Comparison of ENCODE assay signal across 8 mouse cellular contexts in the genomic region with DNA sequence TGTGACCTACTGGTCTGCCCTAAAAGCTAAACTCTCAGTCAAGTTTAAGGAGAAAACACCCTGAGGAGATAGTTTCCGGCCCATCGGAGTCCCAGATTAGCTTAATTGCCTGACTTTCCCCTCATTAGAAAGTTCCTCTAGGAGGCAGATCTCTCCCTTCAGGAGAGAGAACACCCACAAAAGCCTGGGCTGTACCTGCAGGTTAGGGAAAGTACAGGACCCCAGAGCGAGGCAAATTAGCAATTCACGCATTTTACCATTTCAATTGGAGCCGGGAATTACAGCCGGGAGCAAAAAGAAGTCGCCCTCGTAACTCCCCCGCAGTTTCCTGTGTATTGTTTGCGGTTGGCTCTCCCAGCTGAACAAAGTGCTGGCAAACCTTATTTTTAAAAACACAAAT. TPM values are rescaled to one million over a fixed set of nuclear protein-coding genes. Genes with fewer than 3 reads are reported as not detected.
DNase-seq lines count a peak whose midpoint lies in the region; ATAC-seq and TF ChIP-seq lines count a peak whose summit lies in the region.

No protein-coding gene starts in this region.

- no peak overlapping the region for H3K9ac ChIP-seq in forebrain, embryonic 16.5 days (replicated peaks; ENCODE audit: low read depth, low read length)
- no peak overlapping the region for H3K9ac ChIP-seq in hindbrain, embryonic 11.5 days (ENCODE audit: low read depth, low read length)
- peak overlapping the region; percentile 43 for H3K9ac ChIP-seq in midbrain, embryonic 12.5 days (replicated peaks)

- H3K4me1 ChIP-seq in forebrain, embryonic 10.5 days, result peaks cover 10% of the 10 kb centered on the region
- no peaks in the 10 kb centered on the region for H3K4me1 ChIP-seq in forebrain, embryonic 16.5 days (replicated peaks; ENCODE audit: control insufficient read depth, insufficient read depth, low read length)
- no peaks in the 10 kb centered on the region for H3K4me1 ChIP-seq in hindbrain, embryonic 11.5 days (replicated peaks; ENCODE audit: control insufficient read depth, insufficient read depth, low read length)
- peaks cover 10% of the 10 kb centered on the region for H3K4me1 ChIP-seq in midbrain, embryonic 12.5 days
- H3K4me1 ChIP-seq in cerebellum, adult 2 months (ENCODE audit: control insufficient read depth, insufficient read depth, low read length), result no peaks in the 10 kb centered on the region

- no peak for TF ChIP-seq CTCF in brain, embryonic 14.5 days (IDR thresholded peaks at IDR 0.05; ENCODE audit: borderline replicate concordance, extremely low read depth, insufficient read depth, insufficient read length)
- no peak for TF ChIP-seq CTCF in cerebellum, adult 2 months (IDR thresholded peaks at IDR 0.05; ENCODE audit: borderline replicate concordance, insufficient read depth, low read depth, low read length)

- ATAC-seq in forebrain, embryonic 16.5 days, result no peak
- no peak for ATAC-seq in hindbrain, embryonic 11.5 days (ENCODE audit: low FRiP score)
- ATAC-seq in midbrain, embryonic 12.5 days (ENCODE audit: low FRiP score, low read depth), result no peak

- WGBS in forebrain, embryonic 10.5 days, result 1% methylated on average over 10 of the region's 10 CpGs
- under 1% methylated on average over 10 of the region's 10 CpGs for WGBS in forebrain, embryonic 16.5 days
- under 1% methylated on average over 10 of the region's 10 CpGs for WGBS in hindbrain, embryonic 11.5 days
- WGBS in midbrain, embryonic 12.5 days, result 1% methylated on average over 10 of the region's 10 CpGs
- WGBS in cerebellum, adult 2 months, result 23% methylated on average over 10 of the region's 10 CpGs

- H3K27me3 ChIP-seq in forebrain, embryonic 10.5 days (ENCODE audit: poor library complexity, severe bottlenecking), result peaks cover 8% of the 10 kb centered on the region; the same call in 1 of the 2 replicates
- H3K27me3 ChIP-seq in forebrain, embryonic 16.5 days (replicated peaks; ENCODE audit: control insufficient read depth, insufficient read depth, low read length), result peaks cover 2% of the 10 kb centered on the region; the same call in 1 of the 2 replicates
- no peaks in the 10 kb centered on the region for H3K27me3 ChIP-seq in hindbrain, embryonic 11.5 days (ENCODE audit: control insufficient read depth, insufficient read depth, low read length)
- peaks cover 16% of the 10 kb centered on the region; the same call in 1 of the 2 replicates for H3K27me3 ChIP-seq in midbrain, embryonic 12.5 days
- no peaks in the 10 kb centered on the region for H3K27me3 ChIP-seq in cerebellum, adult 2 months (ENCODE audit: control insufficient read depth, insufficient read depth, low read length)

- peak; percentile 28 for DNase-seq in forebrain, embryonic 10.5 days (ENCODE audit: extremely low spot score, low spot score)
- DNase-seq in brain, embryonic 14.5 days (ENCODE audit: low read depth), result peak; percentile 14
- peak; percentile 17 for DNase-seq in hindbrain, embryonic 11.5 days (ENCODE audit: low spot score)
- DNase-seq in urinary bladder, postnatal 25 days (ENCODE audit: low spot score), result no peak
- DNase-seq in cerebellum, adult 2 months, result no peak
- DNase-seq in gastrocnemius, postnatal 4 days (ENCODE audit: low spot score in 2 of 2), result no peak

- H3K4me2 ChIP-seq in forebrain, embryonic 16.5 days (ENCODE audit: low read length), result no peak overlapping the region; the same call in 1 of the 2 replicates
- H3K4me2 ChIP-seq in hindbrain, embryonic 11.5 days (replicated peaks; ENCODE audit: low read depth, low read length), result peak overlapping the region; percentile 14; the same call in 1 of the 2 replicates
- peak overlapping the region; percentile 41 for H3K4me2 ChIP-seq in midbrain, embryonic 12.5 days (replicated peaks)

- H3K27ac ChIP-seq in forebrain, embryonic 10.5 days, result no peak overlapping the region
- no peak overlapping the region for H3K27ac ChIP-seq in forebrain, embryonic 16.5 days (ENCODE audit: low read length)
- no peak overlapping the region for H3K27ac ChIP-seq in hindbrain, embryonic 11.5 days (ENCODE audit: low read depth, low read length)
- H3K27ac ChIP-seq in midbrain, embryonic 12.5 days (replicated peaks), result no peak overlapping the region; the same call in 1 of the 2 replicates
- no peak overlapping the region for H3K27ac ChIP-seq in cerebellum, adult 2 months (ENCODE audit: insufficient read depth, low read length)

- no peaks in the 10 kb centered on the region for H3K9me3 ChIP-seq in forebrain, embryonic 10.5 days
- no peaks in the 10 kb centered on the region for H3K9me3 ChIP-seq in forebrain, embryonic 16.5 days (ENCODE audit: control insufficient read depth, low read length)
- H3K9me3 ChIP-seq in hindbrain, embryonic 11.5 days (ENCODE audit: control insufficient read depth, low read length), result no peaks in the 10 kb centered on the region
- H3K9me3 ChIP-seq in midbrain, embryonic 12.5 days, result no peaks in the 10 kb centered on the region

- H3K4me3 ChIP-seq in forebrain, embryonic 10.5 days, result peak overlapping the region; percentile 34
- H3K4me3 ChIP-seq in forebrain, embryonic 16.5 days (replicated peaks; ENCODE audit: low read length), result no peak overlapping the region
- peak overlapping the region; percentile 3; the same call in 1 of the 2 replicates for H3K4me3 ChIP-seq in hindbrain, embryonic 11.5 days (ENCODE audit: low read depth, low read length)
- H3K4me3 ChIP-seq in midbrain, embryonic 12.5 days, result peak overlapping the region; percentile 12; the same call in 1 of the 2 replicates
- H3K4me3 ChIP-seq in cerebellum, adult 2 months (replicated peaks; ENCODE audit: insufficient read depth, low read depth, low read length), result no peak overlapping the region

- no peaks in the 10 kb centered on the region for H3K36me3 ChIP-seq in forebrain, embryonic 10.5 days (replicated peaks)
- H3K36me3 ChIP-seq in forebrain, embryonic 16.5 days (ENCODE audit: control insufficient read depth, insufficient read depth), result no peaks in the 10 kb centered on the region
- H3K36me3 ChIP-seq in hindbrain, embryonic 11.5 days (ENCODE audit: control insufficient read depth, insufficient read depth, low read length), result no peaks in the 10 kb centered on the region
- H3K36me3 ChIP-seq in midbrain, embryonic 12.5 days, result no peaks in the 10 kb centered on the region

- no peak for TF ChIP-seq POLR2A in brain, embryonic 14.5 days (IDR thresholded peaks at IDR 0.05; ENCODE audit: borderline replicate concordance, extremely low read depth, insufficient read depth, insufficient read length, poor library complexity, severe bottlenecking)
- no peak for TF ChIP-seq POLR2A in cerebellum, adult 2 months (IDR thresholded peaks at IDR 0.05; ENCODE audit: borderline replicate concordance, insufficient read depth, low read length)

RNA-seq across cellular contexts. Expression of a gene that starts 25.2 kb away (rescaled TPM):
- polyA plus RNA-seq in forebrain, embryonic 10.5 days (2016; fragmentation: Nextera tagmentation; extraction: Ambion mirVana), result 37.0 and 38.8 TPM in 2 replicates
- polyA plus RNA-seq in forebrain, embryonic 16.5 days (2015; fragmentation: Nextera tagmentation; extraction: Ambion mirVana), result 39.2 and 43.9 TPM in 2 replicates
- polyA plus RNA-seq in brain, embryonic 14.5 days (2012; rRNA removed), result 39.4 and 46.2 TPM in 2 replicates
- 31.3 and 34.1 TPM in 2 replicates for polyA plus RNA-seq in hindbrain, embryonic 11.5 days (2014; fragmentation: Nextera tagmentation; extraction: Ambion mirVana)
- 50.5 and 52.0 TPM in 2 replicates for polyA plus RNA-seq in midbrain, embryonic 12.5 days (2016; fragmentation: Nextera tagmentation; extraction: Ambion mirVana)
- 55.2 and 59.3 TPM in 2 replicates for polyA plus RNA-seq in cerebellum, adult 2 months (2012; rRNA removed)
- total RNA-seq in gastrocnemius, postnatal 4 days (2021), result 10 to 100 TPM; 75.5 to 85.8 TPM

RNA-seq across cellular contexts. Expression of a gene that starts 29.1 kb away (rescaled TPM):
- polyA plus RNA-seq in forebrain, embryonic 10.5 days (2016; fragmentation: Nextera tagmentation; extraction: Ambion mirVana), result 278 and 287 TPM in 2 replicates
- polyA plus RNA-seq in forebrain, embryonic 16.5 days (2015; fragmentation: Nextera tagmentation; extraction: Ambion mirVana), result 345 and 376 TPM in 2 replicates
- polyA plus RNA-seq in brain, embryonic 14.5 days (2012; rRNA removed), result 117 and 172 TPM in 2 replicates
- polyA plus RNA-seq in hindbrain, embryonic 11.5 days (2014; fragmentation: Nextera tagmentation; extraction: Ambion mirVana), result 333 and 359 TPM in 2 replicates
- polyA plus RNA-seq in midbrain, embryonic 12.5 days (2016; fragmentation: Nextera tagmentation; extraction: Ambion mirVana), result 303 and 317 TPM in 2 replicates
- 123 and 125 TPM in 2 replicates for polyA plus RNA-seq in cerebellum, adult 2 months (2012; rRNA removed)
- total RNA-seq in gastrocnemius, postnatal 4 days (2021), result 10 to 100 TPM; 68.6 to 70.1 TPM

Comparison
In these comparisons a context has a peak if more than half of its experiments do, and no peak if none do; other contexts are left out.
1. H3K4me3 ChIP-seq: peak in forebrain, embryonic 10.5 days (single experiment), hindbrain, embryonic 11.5 days (single experiment) and midbrain, embryonic 12.5 days (single experiment); none in forebrain, embryonic 16.5 days (single experiment) and cerebellum, adult 2 months (single experiment).
2. DNase-seq: peak in forebrain, embryonic 10.5 days (single experiment), brain, embryonic 14.5 days (single experiment) and hindbrain, embryonic 11.5 days (single experiment); none in urinary bladder, postnatal 25 days (single experiment), cerebellum, adult 2 months (0 of 2) and gastrocnemius, postnatal 4 days (0 of 2).